Mouse (Mus musculus): ENCODE results near the gene Gtdc1. TPM values are rescaled to one million over a fixed set of nuclear protein-coding genes. Genes with fewer than 3 reads are reported as not detected.
"Not testable (repeated sequence)": the region's sequence is repeated elsewhere in the genome, so short reads cannot be mapped to it uniquely, and the experiment has no call there.

The Gtdc1 gene
- polyA plus RNA-seq, 1 experiment = 6.3 TPM

DNA sequence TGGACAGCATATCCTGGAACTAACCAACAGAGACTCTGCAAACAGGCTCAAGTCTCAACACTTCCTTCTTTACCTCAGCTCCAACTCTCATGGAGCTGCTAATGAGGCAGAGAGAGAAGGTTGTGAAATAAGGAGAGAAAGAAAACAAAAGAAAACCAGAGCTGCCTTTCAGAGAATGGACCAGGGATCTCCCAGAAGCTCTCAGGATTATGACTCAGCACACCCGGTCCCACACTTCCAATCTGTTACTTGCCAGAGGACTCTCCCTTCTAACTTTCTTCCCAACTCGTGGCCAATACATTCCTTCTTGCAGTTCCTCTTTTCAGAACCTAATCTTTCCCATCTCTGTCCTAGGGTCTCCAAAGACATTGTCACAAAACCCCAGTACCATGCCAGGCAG, 288.1 kb downstream of the Gtdc1 start:
- 41% methylated on average over 2 of the region's 2 CpGs for WGBS
- no peak for TF ChIP-seq POLR2A (IDR thresholded peaks at IDR 0.05; ENCODE audit: borderline replicate concordance, control insufficient read depth, low read depth, low read length)
- no peak for TF ChIP-seq CTCF (IDR thresholded peaks at IDR 0.05; ENCODE audit: control insufficient read depth, insufficient read depth, low read length)
- H3K27ac ChIP-seq (ENCODE audit: control insufficient read depth, insufficient read depth, low read depth, low read length, poor library complexity) = no peak overlapping the region

DNA sequence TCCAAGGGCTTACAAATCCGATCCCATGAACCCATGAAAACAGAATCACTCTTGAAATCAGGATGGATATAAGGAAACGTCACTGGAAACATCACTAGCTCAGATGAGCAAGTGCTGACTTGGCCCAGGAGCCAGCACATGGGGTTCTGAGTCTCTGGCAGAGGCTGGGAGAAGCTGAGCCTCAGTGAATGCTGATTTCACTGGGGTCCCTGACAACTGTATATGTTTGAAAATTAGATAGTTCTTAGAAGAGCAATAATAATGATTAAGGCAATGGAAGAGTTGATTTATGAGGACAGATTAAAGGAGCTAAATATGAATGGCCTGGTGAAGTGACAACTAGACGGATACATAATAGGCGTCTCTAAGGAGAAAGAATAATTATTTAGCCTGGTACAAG, 289.3 kb downstream of the Gtdc1 start:
- WGBS = 83% methylated on average over 4 of the region's 4 CpGs
- Histone ChIP-seq H3K4me1 (ENCODE audit: control insufficient read depth, insufficient read depth, low read length) (no peaks in the 10 kb centered on the region), H3K4me3 (replicated peaks; ENCODE audit: control insufficient read depth, low read depth, low read length) (no peak overlapping the region), H3K27ac (ENCODE audit: control insufficient read depth, insufficient read depth, low read depth, low read length, poor library complexity) (no peak overlapping the region)
- TF ChIP-seq POLR2A (IDR thresholded peaks at IDR 0.05; ENCODE audit: borderline replicate concordance, control insufficient read depth, low read depth, low read length) (no peak), CTCF (IDR thresholded peaks at IDR 0.05; ENCODE audit: control insufficient read depth, insufficient read depth, low read length) (no peak)

More for the DNA sequence above, 288.1 kb downstream of the Gtdc1 start:
- Histone ChIP-seq H3K4me1 (ENCODE audit: control insufficient read depth, insufficient read depth, low read length) (no peaks in the 10 kb centered on the region), H3K4me3 (replicated peaks; ENCODE audit: control insufficient read depth, low read depth, low read length) (no peak overlapping the region)

DNA sequence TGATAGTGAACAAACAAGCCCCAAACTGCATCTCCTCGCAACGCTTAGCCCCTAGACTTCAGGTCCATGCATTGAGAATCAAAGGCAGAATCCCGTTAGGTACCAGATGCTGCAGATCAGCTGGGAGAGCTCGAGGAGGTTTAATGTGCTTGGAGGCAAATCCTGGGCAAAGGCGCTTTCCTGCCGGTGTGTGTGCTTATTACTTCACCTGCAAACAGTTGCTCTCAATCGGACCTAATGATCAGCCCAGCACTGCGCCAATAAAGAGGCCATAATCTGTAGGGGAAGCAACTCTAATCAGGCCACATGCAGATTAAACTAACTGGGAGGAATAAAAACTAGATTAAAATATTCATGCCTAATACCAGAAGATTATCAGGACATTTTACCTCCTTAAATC, 293.5 kb downstream of the Gtdc1 start:
- Histone ChIP-seq H3K4me1 (ENCODE audit: control insufficient read depth, insufficient read depth, low read length) (no peaks in the 10 kb centered on the region), H3K4me3 (replicated peaks; ENCODE audit: control insufficient read depth, low read depth, low read length) (no peak overlapping the region), H3K27ac (ENCODE audit: control insufficient read depth, insufficient read depth, low read depth, low read length, poor library complexity) (no peak overlapping the region)
- TF ChIP-seq POLR2A (IDR thresholded peaks at IDR 0.05; ENCODE audit: borderline replicate concordance, control insufficient read depth, low read depth, low read length) (no peak), CTCF (IDR thresholded peaks at IDR 0.05; ENCODE audit: control insufficient read depth, insufficient read depth, low read length) (no peak)
- WGBS = 90% methylated on average over 8 of the region's 8 CpGs

GRCm38 (mm10) chr2:44633064-44633463, 294.4 kb downstream of the Gtdc1 start:
- WGBS = 88% methylated on average over 5 of the region's 5 CpGs
- Histone ChIP-seq H3K27ac (ENCODE audit: control insufficient read depth, insufficient read depth, low read depth, low read length, poor library complexity) (no peak overlapping the region), H3K4me1 (ENCODE audit: control insufficient read depth, insufficient read depth, low read length) (no peaks in the 10 kb centered on the region), H3K4me3 (replicated peaks; ENCODE audit: control insufficient read depth, low read depth, low read length) (no peak overlapping the region)
- TF ChIP-seq POLR2A (IDR thresholded peaks at IDR 0.05; ENCODE audit: borderline replicate concordance, control insufficient read depth, low read depth, low read length) (no peak), CTCF (IDR thresholded peaks at IDR 0.05; ENCODE audit: control insufficient read depth, insufficient read depth, low read length) (no peak)

GRCm38 (mm10) chr2:44632584-44632983, 294.9 kb downstream of the Gtdc1 start:
- TF ChIP-seq POLR2A (IDR thresholded peaks at IDR 0.05; ENCODE audit: borderline replicate concordance, control insufficient read depth, low read depth, low read length) = no peak
- TF ChIP-seq CTCF (IDR thresholded peaks at IDR 0.05; ENCODE audit: control insufficient read depth, insufficient read depth, low read length) = no peak
- WGBS = 87% methylated on average over 10 of the region's 10 CpGs
- Histone ChIP-seq H3K27ac (ENCODE audit: control insufficient read depth, insufficient read depth, low read depth, low read length, poor library complexity) (no peak overlapping the region), H3K4me1 (ENCODE audit: control insufficient read depth, insufficient read depth, low read length) (no peaks in the 10 kb centered on the region), H3K4me3 (replicated peaks; ENCODE audit: control insufficient read depth, low read depth, low read length) (no peak overlapping the region)

DNA sequence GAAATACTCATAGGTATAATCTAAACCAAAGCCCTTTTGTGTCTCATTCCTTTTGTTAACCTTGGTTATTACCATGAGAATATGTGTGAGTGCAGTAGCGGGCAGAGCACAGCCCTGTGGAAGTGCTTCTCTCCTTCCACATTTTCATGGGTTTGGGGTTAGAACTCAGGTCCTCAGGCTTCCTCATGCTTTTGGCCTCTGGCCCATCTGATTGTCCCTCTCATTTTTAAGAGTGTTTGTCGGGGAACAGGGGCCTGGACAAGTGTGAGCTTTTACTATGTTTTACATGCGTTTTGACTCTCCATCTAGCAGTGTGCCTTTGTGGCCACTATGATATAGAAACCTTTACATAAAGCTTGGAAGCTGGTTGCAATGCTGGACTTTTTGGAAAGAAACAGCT, 296.4 kb downstream of the Gtdc1 start:
- TF ChIP-seq CTCF (IDR thresholded peaks at IDR 0.05; ENCODE audit: control insufficient read depth, insufficient read depth, low read length) = no peak
- TF ChIP-seq POLR2A (IDR thresholded peaks at IDR 0.05; ENCODE audit: borderline replicate concordance, control insufficient read depth, low read depth, low read length) = no peak
- 55% methylated on average over 3 of the region's 3 CpGs for WGBS
- Histone ChIP-seq H3K4me3 (replicated peaks; ENCODE audit: control insufficient read depth, low read depth, low read length) (no peak overlapping the region), H3K27ac (ENCODE audit: control insufficient read depth, insufficient read depth, low read depth, low read length, poor library complexity) (no peak overlapping the region), H3K4me1 (ENCODE audit: control insufficient read depth, insufficient read depth, low read length) (no peaks in the 10 kb centered on the region)

- 55% methylated on average over 1 of the region's 1 CpGs for WGBS
Observed at GRCm38 (mm10) chr2:44628778-44629177, 298.7 kb downstream of the Gtdc1 start.

GRCm38 (mm10) chr2:44625154-44625553, 302.3 kb downstream of the Gtdc1 start:
- TF ChIP-seq CTCF (IDR thresholded peaks at IDR 0.05; ENCODE audit: control insufficient read depth, insufficient read depth, low read length) (no peak), POLR2A (IDR thresholded peaks at IDR 0.05; ENCODE audit: borderline replicate concordance, control insufficient read depth, low read depth, low read length) (no peak)
- Histone ChIP-seq H3K4me1 (ENCODE audit: control insufficient read depth, insufficient read depth, low read length) (no peaks in the 10 kb centered on the region), H3K4me3 (replicated peaks; ENCODE audit: control insufficient read depth, low read depth, low read length) (no peak overlapping the region), H3K27ac (ENCODE audit: control insufficient read depth, insufficient read depth, low read depth, low read length, poor library complexity) (no peak overlapping the region)
- 80% methylated on average over 3 of the region's 3 CpGs for WGBS

More at GRCm38 (mm10) chr2:44628778-44629177, 298.7 kb downstream of the Gtdc1 start:
- Histone ChIP-seq H3K4me1 (ENCODE audit: control insufficient read depth, insufficient read depth, low read length) (no peaks in the 10 kb centered on the region), H3K4me3 (replicated peaks; ENCODE audit: control insufficient read depth, low read depth, low read length) (no peak overlapping the region), H3K27ac (ENCODE audit: control insufficient read depth, insufficient read depth, low read depth, low read length, poor library complexity) (no peak overlapping the region)
- TF ChIP-seq CTCF (IDR thresholded peaks at IDR 0.05; ENCODE audit: control insufficient read depth, insufficient read depth, low read length) (no peak), POLR2A (IDR thresholded peaks at IDR 0.05; ENCODE audit: borderline replicate concordance, control insufficient read depth, low read depth, low read length) (no peak)

- Histone ChIP-seq H3K4me1 (ENCODE audit: control insufficient read depth, insufficient read depth, low read length) (no peaks in the 10 kb centered on the region), H3K27ac (ENCODE audit: control insufficient read depth, insufficient read depth, low read depth, low read length, poor library complexity) (no peak overlapping the region), H3K4me3 (replicated peaks; ENCODE audit: control insufficient read depth, low read depth, low read length) (no peak overlapping the region)
- 88% methylated on average over 3 of the region's 3 CpGs for WGBS
- no peak for TF ChIP-seq POLR2A (IDR thresholded peaks at IDR 0.05; ENCODE audit: borderline replicate concordance, control insufficient read depth, low read depth, low read length)
Observed at GRCm38 (mm10) chr2:44622471-44622870, 305.0 kb downstream of the Gtdc1 start.

DNA sequence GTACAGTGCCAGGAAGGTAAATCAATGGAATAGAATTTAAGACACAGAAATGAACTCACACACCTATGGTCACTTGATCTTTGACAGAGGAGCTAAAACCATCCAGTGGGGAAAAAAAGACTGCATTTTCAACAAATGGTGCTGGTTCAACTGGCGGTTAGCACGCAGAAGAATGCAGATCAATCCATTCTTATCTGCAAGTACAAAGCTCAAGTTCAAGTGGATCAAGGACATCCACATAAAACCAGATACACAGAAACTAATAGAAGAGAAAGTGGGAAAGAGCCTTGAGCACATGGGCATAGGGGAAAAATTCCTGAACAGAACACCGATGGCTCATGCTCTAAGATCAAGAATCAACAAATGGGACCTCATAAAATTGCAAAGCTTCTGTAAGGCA, 327.8 kb downstream of the Gtdc1 start:
- not testable (repeated sequence) for H3K4me3 ChIP-seq (replicated peaks; ENCODE audit: control insufficient read depth, low read depth, low read length); H3K27ac ChIP-seq (ENCODE audit: control insufficient read depth, insufficient read depth, low read depth, low read length, poor library complexity); H3K4me1 ChIP-seq (ENCODE audit: control insufficient read depth, insufficient read depth, low read length)
- WGBS = 92% methylated on average over 3 of the region's 3 CpGs
